Mouse (Mus musculus) liver, embryonic 13.5 days (tissue): ENCODE results near the gene Rab8b. TPM values are rescaled to one million over a fixed set of nuclear protein-coding genes. Genes with fewer than 3 reads are reported as not detected.
A peak's percentile ranks its signal among the peaks of the same experiment; 100 is the strongest.
"Not testable (repeated sequence)": the region's sequence is repeated elsewhere in the genome, so short reads cannot be mapped to it uniquely, and the experiment has no call there.

ENCODE experiments used
- ATAC-seq: fragments of 200-750 bp; cut with Nextera tagmentation; 2 replicates; pipeline ENCODE4 v1.8.0; 2017; ENCODE audit warnings: low read depth, mild to moderate bottlenecking, moderate number of reproducible peaks, moderate library complexity
- DNase-seq: peaks from one replicate; pipeline ENCODE4 v3.0.0; 2022
- H3K27ac ChIP-seq: fragments of 300-500 bp; sonication (generic); 2 replicates; pipeline ENCODE4 v1.5.1; 2015; ENCODE audit warnings: moderate library complexity, mild to moderate bottlenecking, inconsistent platforms
- H3K27me3 ChIP-seq: fragments of 300-500 bp; sonication (generic); 2 replicates; pipeline ENCODE4 v1.6.1; 2015; ENCODE audit warnings: mild to moderate bottlenecking, inconsistent platforms
- H3K36me3 ChIP-seq: fragments of 300-500 bp; sonication (generic); 2 replicates; pipeline ENCODE4 v1.6.1; 2015; ENCODE audit warnings: mild to moderate bottlenecking, inconsistent platforms
- H3K4me1 ChIP-seq: fragments of 300-500 bp; sonication (generic); replicated peaks from 2 replicates; pipeline ENCODE4 v1.6.1; 2015; ENCODE audit warnings: inconsistent platforms
- H3K4me2 ChIP-seq: fragments of 300-500 bp; sonication (generic); 2 replicates; pipeline ENCODE4 v1.6.1; 2015; ENCODE audit warnings: inconsistent platforms, mild to moderate bottlenecking, moderate library complexity
- H3K4me3 ChIP-seq: fragments of 300-500 bp; sonication (generic); replicated peaks from 2 replicates; pipeline ENCODE4 v1.5.1; 2015; ENCODE audit warnings: mild to moderate bottlenecking, inconsistent platforms
- H3K9ac ChIP-seq: fragments of 300-500 bp; sonication (generic); 2 replicates; pipeline ENCODE4 v1.6.1; 2015; ENCODE audit warnings: mild to moderate bottlenecking, inconsistent platforms
- H3K9me3 ChIP-seq: fragments of 300-500 bp; sonication (generic); replicated peaks from 2 replicates; pipeline ENCODE4 v1.6.1; 2016; ENCODE audit warnings: inconsistent platforms
- WGBS: fragments of 180-500 bp; shearing (Covaris S2); methylation state at CpG from one replicate; pipeline ENCODE4 v1.1.7; 2015; ENCODE audit not compliant: insufficient replicate concordance; 5-methylcytosine and 5-hydroxymethylcytosine counted together
- polyA plus RNA-seq: library from polyadenylated mRNA; unstranded; fragments of >200 nt; fragmentation: Nextera tagmentation; extraction: Ambion mirVana; gene quantifications from 2 replicates; pipeline ENCODE4 v1.2.1, GENCODE M21; 2015

Rab8b gene
- polyA plus RNA-seq, 1 experiment from 2014 or later, result 30.9 TPM

DNA sequence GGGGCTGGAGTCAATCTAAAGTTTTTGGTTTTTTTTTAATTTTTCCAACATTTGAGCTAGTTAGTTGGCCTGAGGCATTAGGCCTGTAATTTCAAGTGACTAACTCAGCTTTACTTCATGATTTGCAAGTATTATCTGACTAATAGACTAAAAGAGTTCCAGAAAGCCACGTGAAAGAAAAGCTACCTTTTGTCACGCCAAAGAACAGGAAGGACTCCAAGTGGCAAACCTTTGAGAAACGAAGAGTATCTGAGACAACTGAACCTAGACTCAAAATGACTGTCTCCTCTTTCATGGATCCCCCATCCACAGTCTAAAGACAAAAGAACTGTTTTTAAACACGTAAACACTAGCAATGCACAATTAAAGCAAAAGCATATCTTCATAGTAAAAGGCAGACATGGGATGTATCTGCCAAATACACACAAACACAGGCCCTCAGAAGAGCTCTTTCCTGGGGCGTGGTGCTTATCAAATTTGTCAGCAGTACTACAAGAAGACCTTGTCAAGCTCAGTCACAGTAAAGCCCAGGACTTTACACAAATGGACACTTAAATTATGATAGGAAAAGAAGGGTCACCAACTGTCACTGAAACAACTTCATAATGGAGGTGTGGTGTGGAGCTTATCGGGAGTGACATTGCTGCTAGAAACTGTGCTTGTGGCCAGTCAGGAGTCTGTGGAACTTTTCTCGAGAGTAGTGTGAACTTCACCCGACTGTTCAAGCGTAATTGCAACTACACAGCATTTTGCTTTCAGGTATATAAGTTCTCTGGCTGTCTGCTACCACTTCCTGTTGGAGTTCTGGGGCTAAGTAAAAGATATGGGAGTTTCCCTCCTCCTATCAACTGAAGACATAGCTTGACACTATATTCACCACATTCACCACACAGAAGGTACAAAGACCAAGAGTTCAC lies 3.4 kb downstream of the Rab8b start:
- Histone ChIP-seq H3K9ac (peak overlapping the region; percentile 97), H3K27ac (peak overlapping the region; percentile 99), H3K9me3 (no peaks in the 10 kb centered on the region), H3K27me3 (no peaks in the 10 kb centered on the region), H3K36me3 (peaks cover 20% of the 10 kb centered on the region), H3K4me1 (peaks cover 87% of the 10 kb centered on the region), H3K4me2 (peak overlapping the region; percentile 79), H3K4me3 (peak overlapping the region; percentile 94)
- WGBS, result 14% methylated on average over 9 of the region's 9 CpGs
- ATAC-seq (peak; percentile 75), DNase-seq (peak; percentile 73)

DNA sequence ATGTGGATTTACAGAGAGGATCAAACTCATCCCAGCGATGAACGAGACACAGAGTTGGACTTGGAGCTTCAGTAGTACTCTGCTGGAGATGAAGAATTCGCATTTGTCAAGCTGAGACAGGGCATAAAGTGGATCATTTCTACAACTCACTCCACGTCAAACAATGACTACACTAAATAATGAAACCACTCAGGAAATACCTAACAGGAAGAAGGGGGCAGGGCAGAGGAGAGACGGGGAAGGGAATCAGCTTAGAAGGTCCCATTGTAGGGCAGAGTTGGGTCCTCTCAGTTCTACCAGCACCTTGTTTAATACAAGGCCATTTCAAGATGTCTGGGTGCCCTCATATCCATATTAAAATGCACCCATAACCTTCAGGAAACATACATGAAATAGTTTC lies 4.1 kb downstream of the Rab8b start:
- H3K9ac ChIP-seq, result peak overlapping the region; percentile 97
- DNase-seq, result no peak
- no peak for ATAC-seq
- 29% methylated on average over 5 of the region's 5 CpGs for WGBS
- H3K36me3 ChIP-seq, result peaks cover 27% of the 10 kb centered on the region
- H3K9me3 ChIP-seq, result no peaks in the 10 kb centered on the region
- H3K4me2 ChIP-seq, result peak overlapping the region; percentile 79
- H3K4me1 ChIP-seq, result peaks cover 88% of the 10 kb centered on the region
- H3K27me3 ChIP-seq, result no peaks in the 10 kb centered on the region
- H3K27ac ChIP-seq, result peak overlapping the region; percentile 99
- peak overlapping the region; percentile 31 for H3K4me3 ChIP-seq

DNA sequence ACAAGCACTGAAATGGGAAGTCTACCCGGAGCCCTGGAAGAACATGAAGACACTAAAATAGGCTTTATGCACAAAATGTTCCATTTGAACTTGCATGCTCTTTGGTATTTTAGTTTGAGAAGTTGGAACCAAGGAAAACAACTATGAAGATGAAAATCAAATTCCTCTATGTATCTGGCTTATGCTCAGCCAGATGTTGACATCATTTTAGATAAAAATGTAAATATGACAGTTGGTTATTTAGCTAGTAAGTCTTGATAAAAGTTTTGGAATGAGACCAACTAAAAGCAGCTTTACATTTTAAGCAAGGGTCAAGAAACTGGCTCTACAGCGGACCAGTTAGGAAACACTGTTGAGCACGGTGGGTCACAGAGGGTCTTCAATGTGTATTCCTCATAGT lies 4.9 kb downstream of the Rab8b start:
- ATAC-seq (no peak), DNase-seq (no peak)
- Histone ChIP-seq H3K9me3 (no peaks in the 10 kb centered on the region), H3K4me1 (peaks cover 93% of the 10 kb centered on the region), H3K27ac (peak overlapping the region; percentile 99), H3K36me3 (peaks cover 33% of the 10 kb centered on the region), H3K27me3 (no peaks in the 10 kb centered on the region), H3K9ac (peak overlapping the region; percentile 97; the same call in 1 of the 2 replicates), H3K4me3 (0 out of 2 replicates have a peak overlapping the region, but pooled peaks have one; percentile 3), H3K4me2 (peak overlapping the region; percentile 79)
- 66% methylated on average over 3 of the region's 3 CpGs for WGBS

DNA sequence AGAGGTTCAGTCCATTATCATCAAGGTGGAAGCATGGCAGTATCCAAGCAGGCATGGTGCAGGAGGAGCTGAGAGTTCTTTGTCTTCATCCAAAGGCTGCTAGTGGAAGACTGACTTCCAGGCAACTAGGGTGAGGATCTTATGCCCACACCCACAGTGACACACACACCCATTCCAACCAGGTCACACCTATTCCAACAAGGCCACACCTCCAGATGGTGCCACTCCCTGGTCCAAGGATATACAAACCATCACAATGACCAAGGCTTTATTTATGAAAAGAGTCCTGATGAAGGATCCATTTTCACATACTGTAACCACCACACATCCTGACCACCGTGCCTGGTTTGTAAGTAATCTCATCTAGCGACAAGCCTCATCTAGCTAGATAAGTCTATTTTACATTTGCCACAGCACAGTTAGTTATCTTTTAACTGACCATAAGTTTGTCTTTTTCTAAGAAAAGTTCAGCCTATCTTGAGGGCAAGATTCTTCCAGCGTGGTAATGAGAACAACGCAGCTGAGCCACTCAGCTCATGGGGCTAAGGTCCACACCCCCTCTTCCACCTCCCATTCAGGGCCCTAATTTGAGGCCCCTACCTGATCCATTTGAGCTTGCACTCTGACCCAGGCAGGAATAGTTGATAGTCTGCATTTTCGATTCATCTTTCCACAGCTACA lies 6.1 kb downstream of the Rab8b start:
- Histone ChIP-seq H3K9ac (peak overlapping the region; percentile 97), H3K4me3 (peak overlapping the region; percentile 57), H3K36me3 (peaks cover 33% of the 10 kb centered on the region), H3K4me2 (peak overlapping the region; percentile 79), H3K4me1 (peaks cover 96% of the 10 kb centered on the region), H3K27ac (peak overlapping the region; percentile 99)
- 27% methylated on average over 5 of the region's 5 CpGs for WGBS
- ATAC-seq (peak; percentile 48), DNase-seq (peak; percentile 31)
- not testable (repeated sequence) for H3K27me3 ChIP-seq, H3K9me3 ChIP-seq

DNA sequence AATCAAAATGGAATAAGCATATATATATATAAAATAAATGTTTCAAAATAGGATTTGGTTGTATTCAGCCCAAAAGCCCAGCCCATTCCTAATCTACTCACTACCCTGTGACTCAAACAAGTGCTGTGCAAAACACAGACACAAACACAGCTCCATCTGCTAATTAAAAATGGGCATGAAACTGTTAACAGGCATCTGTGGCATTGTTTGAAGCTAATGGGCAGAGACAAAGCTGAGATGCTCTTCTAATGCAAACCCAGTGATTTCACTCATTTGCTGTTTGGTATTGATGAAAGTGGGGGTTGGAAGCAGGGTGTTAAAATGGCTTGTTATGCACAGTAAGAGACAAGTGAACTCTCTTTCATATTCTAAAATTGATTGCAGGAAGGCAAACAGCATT lies 7.2 kb downstream of the Rab8b start:
- no peaks in the 10 kb centered on the region for H3K9me3 ChIP-seq
- H3K4me3 ChIP-seq, result peak overlapping the region; percentile 57
- peaks cover 30% of the 10 kb centered on the region for H3K36me3 ChIP-seq
- peak overlapping the region; percentile 79 for H3K4me2 ChIP-seq
- ATAC-seq, result no peak
- H3K4me1 ChIP-seq, result peaks cover 96% of the 10 kb centered on the region
- H3K27ac ChIP-seq, result peak overlapping the region; percentile 99
- no peaks in the 10 kb centered on the region for H3K27me3 ChIP-seq
- no peak for DNase-seq
- peak overlapping the region; percentile 60 for H3K9ac ChIP-seq

DNA sequence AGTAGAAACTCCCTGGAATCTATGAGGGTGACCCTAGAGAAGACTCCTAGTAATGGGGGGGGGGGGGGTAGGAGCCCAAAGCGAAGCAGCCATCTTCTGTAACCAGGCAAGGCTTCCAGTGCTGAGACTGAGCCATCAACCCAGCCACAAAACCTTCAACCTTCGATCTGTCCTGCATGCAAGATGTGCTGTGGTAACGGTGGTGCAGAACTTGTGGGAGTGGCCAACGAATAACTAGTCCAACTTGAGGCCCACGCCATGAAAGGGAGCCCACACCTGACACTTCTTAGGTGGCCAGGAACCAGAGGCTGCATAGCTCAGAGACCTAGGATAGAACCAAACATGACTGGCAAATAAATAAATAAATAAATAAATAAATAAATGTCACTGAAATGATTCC lies 8.8 kb downstream of the Rab8b start:
- 42% methylated on average over 5 of the region's 5 CpGs for WGBS
- ATAC-seq (no peak), DNase-seq (no peak)
- H3K27ac ChIP-seq, result peak overlapping the region; percentile 20; the same call in 1 of the 2 replicates
- H3K27me3 ChIP-seq, result no peaks in the 10 kb centered on the region
- no peak overlapping the region for H3K4me3 ChIP-seq
- peak overlapping the region; percentile 34 for H3K9ac ChIP-seq
- H3K4me1 ChIP-seq, result peaks cover 95% of the 10 kb centered on the region
- peaks cover 36% of the 10 kb centered on the region for H3K36me3 ChIP-seq
- H3K4me2 ChIP-seq, result peak overlapping the region; percentile 79; the same call in 1 of the 2 replicates
- no peaks in the 10 kb centered on the region for H3K9me3 ChIP-seq

DNA sequence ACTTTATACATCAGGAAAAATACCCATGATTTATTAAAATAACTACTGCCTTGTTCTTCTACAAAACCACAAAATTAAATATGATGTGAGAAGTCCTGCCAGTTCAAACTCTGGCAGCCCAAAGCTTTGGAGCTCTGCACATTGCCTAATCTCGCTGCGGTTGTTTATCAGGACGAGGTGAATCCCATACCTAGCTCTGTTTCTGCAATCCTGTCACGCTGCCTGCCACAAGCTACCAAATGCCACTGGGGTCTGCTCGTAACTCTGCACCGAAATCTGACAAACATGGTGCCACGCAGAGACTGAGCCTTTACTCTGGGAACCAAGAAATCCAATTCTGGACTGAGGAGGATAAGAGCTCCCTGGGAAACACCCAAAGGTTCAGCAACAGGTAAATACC lies 9.6 kb downstream of the Rab8b start:
- peaks cover 34% of the 10 kb centered on the region for H3K36me3 ChIP-seq
- H3K9ac ChIP-seq, result peak overlapping the region; percentile 46; the same call in 1 of the 2 replicates

DNA sequence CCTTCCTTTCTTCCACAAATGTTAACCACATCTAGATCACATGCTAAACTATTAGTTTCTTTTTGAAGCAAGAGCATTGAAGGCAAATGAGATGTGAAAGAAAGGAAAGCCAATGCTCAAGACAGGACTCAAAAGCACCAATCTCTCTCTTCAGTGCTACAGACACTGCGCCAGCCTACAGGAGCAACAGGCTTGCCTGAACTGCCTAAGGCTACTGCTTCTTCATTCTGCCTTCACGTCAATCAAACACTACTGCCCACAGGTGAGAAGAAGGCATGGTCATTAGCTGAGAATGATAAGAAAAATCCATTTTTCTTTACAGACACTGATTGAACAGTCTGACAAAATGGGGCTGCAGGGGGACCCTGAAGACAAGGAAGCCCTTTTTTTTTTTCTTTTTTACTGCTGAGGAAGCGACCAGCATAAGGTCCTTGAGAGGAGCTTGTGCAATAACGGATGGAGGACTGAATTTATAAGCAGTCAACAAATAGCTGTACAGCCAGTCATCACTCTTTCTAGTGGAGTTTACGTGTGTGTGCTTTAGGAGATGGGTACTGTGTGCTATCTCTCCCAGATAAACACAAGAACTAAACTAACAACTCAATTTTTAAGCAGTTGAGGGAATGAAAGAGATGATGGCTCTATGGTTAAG lies 11.6 kb downstream of the Rab8b start:
- DNase-seq (no peak), ATAC-seq (no peak)
- 65% methylated on average over 5 of the region's 5 CpGs for WGBS
- H3K9me3 ChIP-seq, result no peaks in the 10 kb centered on the region
- peaks cover 39% of the 10 kb centered on the region for H3K36me3 ChIP-seq
- H3K4me3 ChIP-seq, result no peak overlapping the region
- no peak overlapping the region for H3K27ac ChIP-seq
- no peak overlapping the region for H3K4me2 ChIP-seq
- H3K9ac ChIP-seq, result no peak overlapping the region
- no peaks in the 10 kb centered on the region for H3K27me3 ChIP-seq
- peaks cover 75% of the 10 kb centered on the region for H3K4me1 ChIP-seq

More for the DNA sequence above, 9.6 kb downstream of the Rab8b start:
- H3K27ac ChIP-seq, result peak overlapping the region; percentile 20; the same call in 1 of the 2 replicates
- no peaks in the 10 kb centered on the region for H3K27me3 ChIP-seq
- no peak overlapping the region for H3K4me3 ChIP-seq
- H3K4me2 ChIP-seq, result peak overlapping the region; percentile 79
- DNase-seq (no peak), ATAC-seq (no peak)
- 48% methylated on average over 7 of the region's 7 CpGs for WGBS
- no peaks in the 10 kb centered on the region for H3K9me3 ChIP-seq
- peaks cover 87% of the 10 kb centered on the region for H3K4me1 ChIP-seq

DNA sequence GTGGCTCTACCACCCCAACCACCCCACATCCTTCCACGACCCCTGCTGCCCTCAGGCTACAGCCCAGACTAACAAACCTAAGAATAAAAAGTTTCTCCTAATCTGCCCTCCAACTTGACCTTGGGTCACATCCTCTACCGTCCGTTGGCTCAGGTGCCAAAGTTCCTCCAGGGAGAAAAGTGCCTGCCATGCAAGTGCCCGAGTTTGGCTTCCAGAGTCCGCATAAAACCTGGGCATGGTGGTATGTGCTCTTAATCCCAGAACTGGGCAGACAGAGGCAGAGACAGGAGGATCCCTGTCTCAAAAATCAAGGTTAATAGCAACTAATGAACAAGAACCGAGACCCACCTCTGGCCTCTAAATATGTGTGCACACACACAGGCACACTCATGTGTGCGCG lies 12.4 kb downstream of the Rab8b start:
- WGBS, result 85% methylated on average over 8 of the region's 8 CpGs
- no peak overlapping the region for H3K4me2 ChIP-seq
- ATAC-seq (no peak), DNase-seq (no peak)
- peaks cover 41% of the 10 kb centered on the region for H3K36me3 ChIP-seq
- H3K4me3 ChIP-seq, result no peak overlapping the region
- peaks cover 68% of the 10 kb centered on the region for H3K4me1 ChIP-seq
- H3K9ac ChIP-seq, result no peak overlapping the region
- H3K27me3 ChIP-seq, result no peaks in the 10 kb centered on the region
- no peaks in the 10 kb centered on the region for H3K9me3 ChIP-seq
- H3K27ac ChIP-seq, result no peak overlapping the region

DNA sequence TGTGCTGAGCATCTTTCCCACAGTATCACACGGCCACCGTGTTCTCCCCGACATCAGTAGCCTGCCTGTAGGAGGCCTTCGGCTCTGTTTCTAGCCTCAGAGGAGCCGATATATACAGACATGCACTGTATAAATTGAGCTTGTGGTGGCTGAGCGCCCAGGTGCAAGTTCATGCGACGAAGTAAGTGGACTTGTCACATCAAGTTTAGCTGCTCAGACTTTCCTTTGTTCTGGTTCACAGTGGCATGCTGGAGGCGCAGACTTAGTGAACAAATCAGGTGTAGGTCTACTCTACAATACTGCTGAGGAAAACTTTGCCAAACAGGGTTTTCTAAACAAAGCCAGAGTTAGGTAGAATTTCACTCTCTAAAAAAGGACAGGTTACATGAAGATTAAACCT lies 13.5 kb downstream of the Rab8b start:
- ATAC-seq, result no peak
- no peak for DNase-seq
- H3K27me3 ChIP-seq, result no peaks in the 10 kb centered on the region
- H3K36me3 ChIP-seq, result peaks cover 44% of the 10 kb centered on the region
- no peak overlapping the region for H3K9ac ChIP-seq
- no peak overlapping the region for H3K4me3 ChIP-seq
- peaks cover 63% of the 10 kb centered on the region for H3K4me1 ChIP-seq
- 89% methylated on average over 9 of the region's 9 CpGs for WGBS
- no peaks in the 10 kb centered on the region for H3K9me3 ChIP-seq
- H3K27ac ChIP-seq, result no peak overlapping the region
- H3K4me2 ChIP-seq, result no peak overlapping the region

DNA sequence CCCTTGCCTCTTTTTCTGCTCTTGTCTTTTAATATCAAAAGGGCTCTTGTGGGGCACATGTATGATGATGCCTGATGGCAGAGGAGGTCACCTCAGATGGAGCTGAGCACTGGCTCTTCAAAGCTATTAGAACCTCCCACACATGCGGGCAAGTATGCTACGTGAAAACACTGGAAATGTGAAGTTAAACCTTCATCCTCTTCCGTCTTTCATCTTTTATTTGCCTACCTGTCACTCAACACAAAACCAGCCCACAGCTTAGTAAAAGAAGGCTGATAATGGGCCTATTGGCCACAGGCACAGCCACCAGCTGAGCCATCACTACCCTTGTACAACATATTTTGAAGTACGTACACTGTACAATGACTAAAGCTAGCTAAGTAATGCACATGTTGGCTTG lies 20.0 kb downstream of the Rab8b start:
- H3K9ac ChIP-seq, result peak overlapping the region; percentile 30
- H3K36me3 ChIP-seq, result peaks cover 28% of the 10 kb centered on the region
- peak overlapping the region; percentile 23 for H3K4me2 ChIP-seq
- no peak overlapping the region for H3K4me3 ChIP-seq
- peaks cover 73% of the 10 kb centered on the region for H3K4me1 ChIP-seq
- ATAC-seq, result no peak
- WGBS, result 72% methylated on average over 4 of the region's 4 CpGs
- H3K9me3 ChIP-seq, result no peaks in the 10 kb centered on the region
- peak overlapping the region; percentile 80 for H3K27ac ChIP-seq
- H3K27me3 ChIP-seq, result no peaks in the 10 kb centered on the region
- no peak for DNase-seq
